Mouse (Mus musculus) embryonic facial prominence, embryonic 13.5 days (tissue): ENCODE data around the gene Anxa9. TPM values are rescaled to one million over a fixed set of nuclear protein-coding genes. Genes with fewer than 3 reads are reported as not detected.
"Not testable (repeated sequence)": the region's sequence is repeated elsewhere in the genome, so short reads cannot be mapped to it uniquely, and the experiment has no call there.

ENCODE experiments used
- ATAC-seq: fragments of 200-750 bp; cut with Nextera tagmentation; 2 replicates; pipeline ENCODE4 v1.8.0; 2017; ENCODE audit warnings: low read depth; ENCODE audit not compliant: insufficient number of reproducible peaks, insufficient read depth, low FRiP score, low TSS enrichment
- H3K27ac ChIP-seq: fragments of 300-500 bp; sonication (generic); 2 replicates; pipeline ENCODE4 v1.5.1; 2015; ENCODE audit warnings: moderate library complexity, mild to moderate bottlenecking, inconsistent platforms
- H3K27me3 ChIP-seq: fragments of 300-500 bp; sonication (generic); 2 replicates; pipeline ENCODE4 v1.6.1; 2015; ENCODE audit warnings: mild to moderate bottlenecking, inconsistent platforms
- H3K36me3 ChIP-seq: fragments of 300-500 bp; sonication (generic); 2 replicates; pipeline ENCODE4 v1.6.1; 2015; ENCODE audit warnings: mild to moderate bottlenecking, inconsistent platforms
- H3K4me1 ChIP-seq: fragments of 300-500 bp; sonication (generic); 2 replicates; pipeline ENCODE4 v1.6.1; 2015; ENCODE audit warnings: inconsistent platforms
- H3K4me2 ChIP-seq: fragments of 300-500 bp; sonication (generic); 2 replicates; pipeline ENCODE4 v1.6.1; 2015; ENCODE audit warnings: moderate library complexity, mild to moderate bottlenecking, inconsistent platforms
- H3K4me3 ChIP-seq: fragments of 300-500 bp; sonication (generic); 2 replicates; pipeline ENCODE4 v1.5.1; 2015; ENCODE audit warnings: mild to moderate bottlenecking, inconsistent platforms
- H3K9ac ChIP-seq: fragments of 300-500 bp; sonication (generic); 2 replicates; pipeline ENCODE4 v1.6.1; 2015; ENCODE audit warnings: mild to moderate bottlenecking, inconsistent platforms
- H3K9me3 ChIP-seq: fragments of 300-500 bp; sonication (generic); 2 replicates; pipeline ENCODE4 v1.6.1; 2016; ENCODE audit warnings: inconsistent platforms
- WGBS: fragments of 180-500 bp; shearing (Covaris S2); methylation state at CpG from one replicate; pipeline ENCODE4 v1.1.7; 2015; ENCODE audit warnings: mixed read lengths; 5-methylcytosine and 5-hydroxymethylcytosine counted together
- polyA plus RNA-seq: library from polyadenylated mRNA; unstranded; fragments of >200 nt; fragmentation: Nextera tagmentation; extraction: Ambion mirVana; gene quantifications from 2 replicates; pipeline ENCODE4 v1.2.1, GENCODE M21; 2015

The Anxa9 gene
- polyA plus RNA-seq = 1.7 and 2.4 TPM in 2 replicates

- Histone ChIP-seq H3K4me1 (no peaks in the 10 kb centered on the region), H3K4me3 (no peak within 1 kb of the TSS), H3K36me3 (no peaks in the 10 kb centered on the region), H3K9me3 (no peaks in the 10 kb centered on the region), H3K27me3 (no peaks in the 10 kb centered on the region), H3K9ac (no peak within 1 kb of the TSS), H3K27ac (no peak within 1 kb of the TSS), H3K4me2 (no peak within 1 kb of the TSS)
- ATAC-seq = no peak
- 61% methylated on average over 7 of the region's 7 CpGs for WGBS
Observed at GRCm38 (mm10) chr3:95307100-95307499, at the start of gene Anxa9. Gene Anxa9, minus strand, starts transcription at chr3:95307176.

GRCm38 (mm10) chr3:95355911-95356544 is 49.1 kb upstream of the Anxa9 start:
- whole genome bisulfite sequencing = 27% methylated on average over 12 of the region's 19 CpGs
- peaks cover 26% of the 10 kb centered on the region for H3K36me3 ChIP-seq
- H3K4me2 ChIP-seq = peak overlapping the region; percentile 49
- not testable (repeated sequence) for ATAC-seq, H3K27ac ChIP-seq, H3K4me1 ChIP-seq, H3K27me3 ChIP-seq, H3K9me3 ChIP-seq
- peak overlapping the region; percentile 52 for H3K4me3 ChIP-seq
- H3K9ac ChIP-seq = 0 out of 2 replicates have a peak overlapping the region, but pooled peaks have one; percentile 54

DNA sequence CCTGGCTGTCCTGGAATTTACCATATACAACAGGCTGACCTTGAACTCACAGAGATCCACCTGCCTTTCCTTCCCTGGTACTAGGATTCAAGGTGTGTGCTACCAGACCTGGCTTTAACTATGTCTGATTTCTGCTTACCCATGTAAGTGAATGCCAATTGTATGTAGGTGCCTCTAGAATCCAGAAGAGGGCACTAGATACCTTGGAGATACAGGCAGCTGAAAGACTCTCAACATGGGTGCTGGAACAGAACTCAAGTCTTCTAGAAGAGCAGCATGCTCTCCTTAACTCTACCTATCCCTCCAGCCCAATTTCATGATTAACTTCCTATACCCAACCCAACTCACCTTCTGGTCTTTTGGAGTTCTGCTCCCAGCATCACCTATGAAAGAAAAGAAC is 42.5 kb upstream of the Anxa9 start:
- no peak overlapping the region for H3K4me3 ChIP-seq
- peaks cover 81% of the 10 kb centered on the region for H3K36me3 ChIP-seq
- H3K9me3 ChIP-seq = peaks cover 5% of the 10 kb centered on the region; the same call in 1 of the 2 replicates
- no peak overlapping the region for H3K4me2 ChIP-seq
- no peak overlapping the region for H3K27ac ChIP-seq
- H3K4me1 ChIP-seq = no peaks in the 10 kb centered on the region
- no peak overlapping the region for H3K9ac ChIP-seq
- ATAC-seq = no peak
- no peaks in the 10 kb centered on the region for H3K27me3 ChIP-seq

- not testable (repeated sequence) for H3K27me3 ChIP-seq, H3K4me2 ChIP-seq, H3K27ac ChIP-seq, H3K9ac ChIP-seq, H3K4me3 ChIP-seq, ATAC-seq, H3K9me3 ChIP-seq, H3K4me1 ChIP-seq
- peaks cover 83% of the 10 kb centered on the region for H3K36me3 ChIP-seq
- 90% methylated on average over 5 of the region's 5 CpGs for WGBS
Observed at GRCm38 (mm10) chr3:95348343-95348742, 41.4 kb upstream of the Anxa9 start.

- H3K27me3 ChIP-seq = no peaks in the 10 kb centered on the region
- H3K9me3 ChIP-seq = peaks cover 5% of the 10 kb centered on the region; the same call in 1 of the 2 replicates
- H3K4me3 ChIP-seq = no peak overlapping the region
- H3K4me2 ChIP-seq = no peak overlapping the region
- H3K27ac ChIP-seq = no peak overlapping the region
- H3K9ac ChIP-seq = no peak overlapping the region
- WGBS = 91% methylated on average over 7 of the region's 7 CpGs
- H3K4me1 ChIP-seq = no peaks in the 10 kb centered on the region
- H3K36me3 ChIP-seq = peaks cover 84% of the 10 kb centered on the region
- ATAC-seq = no peak
Observed at GRCm38 (mm10) chr3:95346454-95346853, 39.5 kb upstream of the Anxa9 start.

DNA sequence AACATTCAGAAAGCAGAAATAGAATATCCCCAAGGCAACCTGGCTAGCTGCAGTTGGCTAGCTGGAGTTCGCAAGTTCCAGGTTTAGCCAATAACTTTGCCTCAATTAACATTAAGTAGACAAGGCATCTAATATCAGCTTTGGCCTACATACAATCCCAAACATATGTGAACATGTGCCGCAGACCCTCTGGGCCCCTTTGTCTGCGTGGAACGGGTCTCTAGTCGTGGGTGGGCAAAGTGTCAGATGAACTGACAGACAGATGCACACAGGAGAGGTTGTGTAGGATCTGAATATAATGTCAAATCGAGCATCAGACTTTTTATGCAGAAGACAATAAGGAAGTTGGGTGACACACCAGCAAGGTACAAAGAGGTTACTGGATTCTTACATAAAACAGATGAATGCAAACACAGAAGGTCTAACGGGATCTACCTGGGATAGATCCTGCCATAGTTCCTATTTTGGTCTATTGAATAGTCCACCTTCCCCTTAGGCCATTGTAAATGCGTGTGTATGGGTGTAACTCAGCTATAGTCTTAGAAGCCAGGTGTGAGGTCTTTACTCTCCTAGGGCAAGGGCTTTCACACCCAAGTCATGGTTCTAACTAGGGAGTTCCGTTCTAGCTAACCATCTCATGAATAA is 36.5 kb upstream of the Anxa9 start:
- ATAC-seq, H3K9ac ChIP-seq, H3K4me2 ChIP-seq, H3K27ac ChIP-seq, H3K4me3 ChIP-seq, H3K9me3 ChIP-seq, H3K4me1 ChIP-seq, H3K27me3 ChIP-seq: not testable (repeated sequence)
- H3K36me3 ChIP-seq = peaks cover 91% of the 10 kb centered on the region
- 93% methylated on average over 9 of the region's 9 CpGs for WGBS

GRCm38 (mm10) chr3:95338251-95338650 is 31.3 kb upstream of the Anxa9 start:
- Histone ChIP-seq H3K9me3 (no peaks in the 10 kb centered on the region), H3K4me3 (no peak overlapping the region), H3K4me2 (no peak overlapping the region), H3K4me1 (no peaks in the 10 kb centered on the region), H3K9ac (no peak overlapping the region), H3K27ac (no peak overlapping the region), H3K36me3 (peaks cover 97% of the 10 kb centered on the region), H3K27me3 (no peaks in the 10 kb centered on the region)
- ATAC-seq = no peak
- 94% methylated on average over 4 of the region's 4 CpGs for WGBS

DNA sequence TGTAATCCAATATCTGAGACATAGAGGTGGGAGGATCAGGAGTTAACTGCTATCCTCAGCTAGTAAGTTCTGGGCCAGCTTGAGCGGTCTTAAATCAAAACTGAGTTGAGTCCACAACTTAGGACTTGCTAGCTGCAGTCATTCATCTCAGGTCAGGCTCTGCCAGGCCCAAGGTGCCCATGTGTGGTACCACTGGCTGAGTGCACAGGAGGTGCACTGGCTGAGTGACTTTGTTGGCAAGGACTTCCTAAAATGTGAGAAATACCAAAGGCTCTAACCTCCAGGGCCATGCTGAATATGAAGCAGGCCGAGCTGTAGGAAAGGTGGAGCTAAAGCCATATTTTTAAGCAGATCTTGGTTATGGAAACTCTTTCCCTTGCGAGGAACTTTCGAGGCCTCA is 30.4 kb upstream of the Anxa9 start:
- H3K36me3 ChIP-seq = peaks cover 97% of the 10 kb centered on the region

GRCm38 (mm10) chr3:95331528-95331927 is 24.6 kb upstream of the Anxa9 start:
- no peak for ATAC-seq
- peaks cover 92% of the 10 kb centered on the region for H3K36me3 ChIP-seq
- H3K27ac ChIP-seq = no peak overlapping the region
- H3K27me3 ChIP-seq = no peaks in the 10 kb centered on the region
- H3K4me3 ChIP-seq = no peak overlapping the region
- H3K9ac ChIP-seq = no peak overlapping the region
- no peaks in the 10 kb centered on the region for H3K9me3 ChIP-seq
- no peak overlapping the region for H3K4me2 ChIP-seq
- WGBS = 87% methylated on average over 1 of the region's 1 CpGs
- H3K4me1 ChIP-seq = no peaks in the 10 kb centered on the region

More for the DNA sequence above, 30.4 kb upstream of the Anxa9 start:
- ATAC-seq = no peak
- H3K27me3 ChIP-seq = no peaks in the 10 kb centered on the region
- no peak overlapping the region for H3K4me2 ChIP-seq
- H3K27ac ChIP-seq = no peak overlapping the region
- no peak overlapping the region for H3K9ac ChIP-seq
- 94% methylated on average over 4 of the region's 4 CpGs for WGBS
- H3K4me3 ChIP-seq = no peak overlapping the region
- no peaks in the 10 kb centered on the region for H3K4me1 ChIP-seq
- H3K9me3 ChIP-seq = no peaks in the 10 kb centered on the region

- H3K4me1 ChIP-seq = no peaks in the 10 kb centered on the region
- H3K9me3 ChIP-seq = no peaks in the 10 kb centered on the region
- WGBS = 86% methylated on average over 1 of the region's 1 CpGs
- H3K9ac ChIP-seq = no peak overlapping the region
- peaks cover 93% of the 10 kb centered on the region for H3K36me3 ChIP-seq
- H3K27me3 ChIP-seq = no peaks in the 10 kb centered on the region
- H3K27ac ChIP-seq = no peak overlapping the region
- no peak for ATAC-seq
- no peak overlapping the region for H3K4me2 ChIP-seq
- H3K4me3 ChIP-seq = no peak overlapping the region
Observed at GRCm38 (mm10) chr3:95328803-95329404, 21.9 kb upstream of the Anxa9 start.

DNA sequence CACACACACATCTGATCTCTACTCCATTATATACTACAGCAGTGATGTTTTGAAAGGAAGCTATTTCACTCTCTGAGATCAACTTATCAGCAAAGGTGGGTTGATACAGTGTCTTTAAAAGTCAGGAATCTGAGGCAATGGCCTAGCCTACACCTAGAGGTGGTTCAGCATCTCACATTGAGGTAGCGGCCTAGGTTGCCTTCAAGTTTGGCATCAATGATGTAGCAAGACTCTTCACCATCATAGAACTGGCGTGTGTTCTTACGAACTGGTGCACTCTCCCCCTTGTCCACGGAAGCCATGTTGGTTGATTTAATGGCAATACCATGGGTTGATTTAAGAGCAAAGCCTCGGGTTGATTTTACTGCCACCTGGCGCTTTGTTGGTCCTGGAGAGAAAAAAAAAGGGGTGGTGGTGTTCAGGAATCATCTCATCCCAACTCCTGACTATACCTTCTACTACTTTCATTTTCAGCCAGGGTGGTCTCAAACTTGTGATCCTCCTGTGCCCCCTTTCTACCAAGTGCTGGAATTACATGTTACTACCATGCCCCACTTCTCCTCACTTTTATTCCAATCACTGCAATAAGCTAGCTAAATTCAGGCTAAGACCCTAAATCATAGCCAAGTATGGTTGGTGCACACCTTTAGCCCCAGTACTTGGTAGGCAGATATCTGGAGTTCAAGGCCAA is 17.6 kb upstream of the Anxa9 start:
- Histone ChIP-seq H3K4me1 (no peaks in the 10 kb centered on the region), H3K9me3 (no peaks in the 10 kb centered on the region), H3K27me3 (no peaks in the 10 kb centered on the region), H3K27ac (no peak overlapping the region), H3K9ac (no peak overlapping the region), H3K4me2 (no peak overlapping the region), H3K36me3 (peaks cover 97% of the 10 kb centered on the region), H3K4me3 (no peak overlapping the region)
- WGBS = 93% methylated on average over 6 of the region's 6 CpGs
- ATAC-seq = no peak
